Mouse (Mus musculus) cerebellum, adult 9-10 months (tissue): Measurements from ENCODE around the gene Glyat.

Experiments
- DNase-seq: peaks from one replicate; pipeline ENCODE4 v3.0.0; 2022

The Glyat gene

DNA sequence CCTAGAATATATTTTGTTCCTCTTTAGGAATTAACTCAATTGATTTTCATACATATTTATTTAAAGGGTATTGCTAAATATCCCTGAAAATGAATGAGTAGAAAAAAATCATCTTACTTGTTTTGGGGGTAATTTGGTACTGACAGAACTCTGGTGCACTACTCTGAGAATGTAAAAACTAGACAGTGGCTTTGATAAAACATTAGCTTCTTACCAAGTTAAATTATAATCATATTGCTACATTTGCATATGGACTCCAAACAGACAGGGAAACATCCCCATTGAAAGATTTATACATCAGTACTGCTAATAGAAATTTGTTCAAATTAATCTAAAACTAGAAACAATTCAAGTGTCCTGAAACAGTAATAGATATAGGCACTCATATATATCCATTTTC is 52.1 kb downstream of the Glyat start:
- DNase-seq = no peak

DNA sequence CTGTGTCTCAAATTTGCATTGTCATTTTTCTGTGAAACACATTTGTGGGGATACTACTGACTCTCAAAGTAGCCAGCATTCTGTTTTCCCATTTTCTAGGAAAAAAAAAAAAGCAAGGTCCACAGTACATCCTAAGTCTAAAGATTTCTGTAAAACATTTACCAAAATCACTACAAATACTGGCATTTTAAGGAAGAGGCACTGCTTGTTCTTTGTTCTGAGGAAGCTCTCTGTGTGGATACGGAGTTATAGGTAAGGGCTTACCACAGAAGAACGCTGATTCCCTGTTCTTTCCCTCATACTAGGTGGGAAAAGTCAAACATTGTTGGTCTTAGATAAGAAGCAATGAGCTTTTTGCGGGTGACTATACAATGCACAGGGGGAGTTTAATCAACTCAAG is 62.5 kb downstream of the Glyat start, which contains the start of gene Keg1:
TSS of gene Keg1 (plus strand) at position 197 of the 400 bp plus-strand sequence.
- no peak for DNase-seq

DNA sequence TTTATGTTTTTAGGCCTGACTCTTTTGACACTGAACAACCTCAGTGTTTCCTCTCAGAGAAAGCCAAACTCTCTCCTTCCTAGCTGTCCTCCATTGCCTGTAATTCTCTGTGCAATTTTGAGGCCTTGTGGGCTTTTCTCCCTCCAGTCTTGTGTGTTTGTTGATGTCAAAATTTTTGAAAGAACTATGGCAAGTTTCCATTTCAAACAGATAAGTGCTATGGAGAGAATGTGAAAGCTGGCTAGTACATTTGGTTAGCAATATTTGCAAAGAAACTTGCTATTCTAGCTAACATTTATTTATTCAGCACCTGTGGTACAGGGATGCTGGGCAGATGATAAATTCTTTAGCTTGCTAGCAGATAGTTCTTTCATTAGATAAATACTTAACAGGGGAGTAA is 63.1 kb downstream of the Glyat start:
- DNase-seq = no peak
